Mouse (Mus musculus) fibroblast of lung, adult 2 months (primary cell): ENCODE results near the gene Bcdin3d.

Experiments
- DNase-seq: peaks from one replicate; pipeline ENCODE4 v3.0.0-alpha.2; 2011; ENCODE audit warnings: low read depth

The Bcdin3d gene

GRCm38 (mm10) chr15:99474576-99474926 is at the start of gene Bcdin3d:
Bcdin3d (minus strand) TSS chr15:99474730.
- no peak for DNase-seq

DNA sequence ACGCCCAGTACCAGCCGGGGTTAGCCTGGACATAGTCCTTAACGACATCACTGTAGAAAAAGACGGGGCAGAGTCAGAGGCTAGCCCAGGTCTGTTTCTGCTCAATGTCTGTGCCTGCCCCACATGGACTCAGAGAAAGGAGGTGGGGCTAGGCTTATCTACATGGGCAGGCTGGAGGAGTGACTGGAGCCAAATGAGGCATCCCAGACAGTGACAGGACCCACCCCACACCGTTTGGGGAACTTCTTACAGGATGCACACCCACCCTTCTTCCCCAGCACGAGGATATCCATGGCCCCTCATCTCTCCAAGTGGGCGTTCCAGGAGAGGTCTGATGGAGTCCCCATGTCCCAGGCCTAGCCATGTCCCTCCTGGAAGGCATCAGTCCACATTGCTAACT is 45.8 kb upstream of the Bcdin3d start:
- no peak for DNase-seq

GRCm38 (mm10) chr15:99519626-99520025 is 45.1 kb upstream of the Bcdin3d start:
- DNase-seq: no peak

DNA sequence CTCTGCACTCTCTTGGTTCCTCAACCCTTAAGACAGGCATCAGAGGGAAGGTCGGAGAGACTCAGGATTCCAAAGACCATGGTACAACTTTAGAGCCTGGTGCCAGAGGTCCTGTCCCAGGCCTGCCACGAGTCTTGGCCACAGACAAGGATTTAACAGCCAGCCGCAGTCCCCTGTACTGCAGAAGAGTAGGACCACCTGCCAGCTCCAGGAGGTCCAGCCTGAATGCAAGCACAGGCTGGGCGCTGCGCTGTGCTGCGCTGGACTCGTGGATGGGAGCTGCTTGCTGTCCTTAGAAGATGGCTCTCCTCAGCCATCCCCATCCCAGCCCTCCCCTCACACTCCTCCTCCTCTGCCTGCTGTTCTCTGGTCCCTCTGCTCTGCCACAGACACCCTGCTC is 43.2 kb upstream of the Bcdin3d start:
- no peak for DNase-seq

DNA sequence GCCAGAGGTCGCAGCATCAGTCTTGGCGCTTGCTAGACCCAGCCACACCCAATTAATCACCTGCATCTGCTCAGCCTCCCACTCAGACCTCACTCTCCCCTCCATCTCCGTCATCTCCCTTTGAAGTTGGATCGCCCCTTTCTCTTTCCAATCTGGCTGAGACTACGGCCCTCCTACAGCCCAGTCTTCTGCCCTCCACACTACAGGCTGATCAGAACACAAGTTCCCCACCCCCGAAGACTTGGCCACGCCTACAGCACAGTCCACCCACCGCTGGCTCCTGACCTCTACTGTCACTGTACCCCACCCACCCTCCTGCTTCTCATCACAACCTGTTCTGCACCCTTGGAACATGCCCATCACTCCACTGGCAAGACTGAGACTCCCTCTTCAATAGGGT is 42.2 kb upstream of the Bcdin3d start:
- no peak for DNase-seq

DNA sequence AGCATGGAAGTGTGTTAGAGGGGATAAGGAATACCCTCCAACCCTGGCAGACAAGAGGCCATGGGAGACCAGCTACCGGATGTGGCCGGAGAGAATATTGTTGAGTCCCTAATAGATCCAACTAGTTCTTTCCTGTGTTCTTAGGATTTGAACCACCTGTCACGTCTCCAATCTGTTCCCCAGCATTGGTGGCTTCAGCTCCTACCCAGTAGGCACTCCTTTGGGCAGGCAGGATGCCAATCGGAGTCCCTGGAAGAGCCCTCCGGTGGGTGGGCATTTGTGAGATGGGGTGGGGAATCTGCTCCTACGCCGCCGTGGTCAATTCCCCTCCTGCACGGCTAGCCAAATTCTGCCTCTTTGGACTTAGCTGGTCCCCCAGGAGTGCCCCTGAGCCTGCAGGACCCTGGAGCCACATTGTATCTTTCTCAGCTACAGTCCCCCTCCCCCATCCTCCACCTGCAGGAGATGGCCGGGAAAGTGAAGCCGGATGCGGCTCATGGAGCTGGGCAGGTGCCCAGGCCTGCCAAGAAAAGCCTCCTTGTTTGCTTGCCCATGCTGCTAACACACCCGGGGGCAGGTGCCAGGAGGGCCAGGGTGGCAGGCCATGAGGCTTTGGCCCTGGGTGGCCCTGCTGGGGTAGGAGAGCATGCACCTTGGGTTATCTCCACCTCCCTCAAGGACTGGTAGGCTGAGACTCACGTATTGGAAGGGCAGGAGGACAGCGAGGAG is 37.4 kb upstream of the Bcdin3d start:
- no peak for DNase-seq

GRCm38 (mm10) chr15:99510621-99511020 is 36.1 kb upstream of the Bcdin3d start:
- DNase-seq: peak; percentile 64

DNA sequence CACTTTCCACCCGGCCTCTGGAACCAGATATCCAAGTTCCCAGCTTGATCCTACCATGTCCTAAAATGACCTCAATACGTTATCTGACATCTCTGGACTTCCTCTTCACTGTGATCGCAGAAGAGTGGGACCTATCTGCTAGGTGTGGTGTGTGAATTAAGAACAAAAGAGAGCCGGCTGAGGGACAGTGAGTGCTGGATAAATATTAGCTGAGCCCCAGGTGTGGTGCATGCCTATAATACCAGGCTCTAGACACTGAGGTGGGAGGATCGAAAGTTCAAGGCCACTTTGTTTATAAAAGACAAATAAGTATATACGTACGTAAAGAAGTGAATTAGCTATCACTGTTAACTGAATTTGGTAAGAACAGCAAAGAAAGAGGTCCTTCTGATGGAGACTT is 35.3 kb upstream of the Bcdin3d start:
- DNase-seq: no peak

DNA sequence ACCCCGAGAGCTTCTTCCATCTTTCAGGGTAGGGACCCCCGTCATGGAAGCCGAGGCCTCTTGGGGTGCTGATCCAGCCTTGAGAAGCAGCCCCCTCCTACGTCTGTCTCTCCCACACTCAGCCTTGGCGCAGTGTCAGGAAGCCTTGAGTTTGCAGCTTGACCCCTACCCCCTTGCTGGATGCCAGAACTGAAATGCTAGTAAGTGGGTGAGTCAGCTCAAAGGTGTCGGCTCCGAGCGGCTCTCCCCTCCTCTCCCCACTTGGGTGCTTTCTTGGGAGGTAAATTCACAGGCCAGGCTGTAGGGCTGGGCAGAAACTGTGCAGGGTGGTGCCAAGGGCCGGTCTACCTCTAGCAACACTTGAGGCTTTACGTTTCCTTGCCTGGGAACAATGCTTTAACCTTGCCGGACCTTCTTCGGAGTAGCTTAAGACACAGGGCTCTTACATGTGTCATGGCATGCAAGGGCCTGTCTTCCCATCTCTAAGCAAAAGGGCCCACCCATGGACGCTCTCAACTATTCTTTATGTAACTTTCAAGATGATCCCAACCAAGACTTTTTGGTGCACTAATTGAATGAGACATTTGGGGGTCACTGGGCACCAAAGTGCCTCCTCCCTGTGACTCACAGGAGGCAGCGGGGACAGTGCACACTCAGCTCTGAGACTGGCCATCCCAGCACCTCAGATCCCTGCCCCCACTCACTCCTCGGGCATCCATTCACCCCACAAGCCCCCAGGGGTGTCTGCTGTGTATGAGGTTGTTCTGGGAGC is 31.0 kb upstream of the Bcdin3d start:
- peak; percentile 39 for DNase-seq

DNA sequence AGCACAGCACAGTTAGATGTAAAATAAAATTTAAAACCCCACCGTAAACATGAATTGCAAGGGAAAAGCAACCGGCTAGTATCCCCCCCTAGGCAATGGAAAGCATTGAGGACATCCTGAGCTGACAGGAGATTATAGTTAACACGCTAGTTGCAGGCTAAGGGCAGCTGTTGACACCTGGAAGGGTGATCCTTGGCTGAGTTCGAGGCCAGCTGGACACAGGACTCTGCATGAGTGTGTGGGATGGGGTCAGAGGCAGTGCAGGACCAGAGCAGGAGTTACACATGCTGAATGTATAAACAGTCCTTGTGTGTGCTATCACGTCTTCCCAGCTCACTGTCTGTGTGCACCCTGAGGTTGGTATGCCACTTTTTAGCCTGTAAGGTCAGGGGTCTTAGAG is 28.7 kb upstream of the Bcdin3d start:
- DNase-seq: no peak

DNA sequence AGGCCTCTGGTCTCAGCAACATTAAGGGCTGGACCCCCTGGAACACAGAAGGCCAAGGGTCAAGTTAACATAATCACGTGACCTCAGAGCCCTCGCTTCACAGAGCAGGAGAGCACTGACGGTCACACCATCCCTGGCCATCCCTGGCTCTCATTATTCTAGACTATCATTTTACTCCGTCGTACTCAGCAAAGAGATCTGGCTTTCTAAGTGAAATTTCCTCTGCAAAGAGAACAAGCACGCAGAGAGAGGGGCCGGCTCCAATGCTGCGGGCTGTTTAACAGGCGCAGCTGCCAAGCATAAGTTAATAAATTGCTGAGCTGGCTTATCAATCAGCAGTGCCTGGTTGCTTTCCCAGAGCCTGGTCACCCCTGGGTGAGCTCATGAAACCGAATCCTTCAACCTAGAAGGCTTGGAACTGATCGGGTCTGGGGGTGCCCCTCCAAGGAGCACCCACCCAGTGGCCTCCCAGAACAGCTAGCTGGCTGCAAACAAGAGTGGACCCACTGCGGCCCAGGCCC is 27.8 kb upstream of the Bcdin3d start:
- peak; percentile 31 for DNase-seq

DNA sequence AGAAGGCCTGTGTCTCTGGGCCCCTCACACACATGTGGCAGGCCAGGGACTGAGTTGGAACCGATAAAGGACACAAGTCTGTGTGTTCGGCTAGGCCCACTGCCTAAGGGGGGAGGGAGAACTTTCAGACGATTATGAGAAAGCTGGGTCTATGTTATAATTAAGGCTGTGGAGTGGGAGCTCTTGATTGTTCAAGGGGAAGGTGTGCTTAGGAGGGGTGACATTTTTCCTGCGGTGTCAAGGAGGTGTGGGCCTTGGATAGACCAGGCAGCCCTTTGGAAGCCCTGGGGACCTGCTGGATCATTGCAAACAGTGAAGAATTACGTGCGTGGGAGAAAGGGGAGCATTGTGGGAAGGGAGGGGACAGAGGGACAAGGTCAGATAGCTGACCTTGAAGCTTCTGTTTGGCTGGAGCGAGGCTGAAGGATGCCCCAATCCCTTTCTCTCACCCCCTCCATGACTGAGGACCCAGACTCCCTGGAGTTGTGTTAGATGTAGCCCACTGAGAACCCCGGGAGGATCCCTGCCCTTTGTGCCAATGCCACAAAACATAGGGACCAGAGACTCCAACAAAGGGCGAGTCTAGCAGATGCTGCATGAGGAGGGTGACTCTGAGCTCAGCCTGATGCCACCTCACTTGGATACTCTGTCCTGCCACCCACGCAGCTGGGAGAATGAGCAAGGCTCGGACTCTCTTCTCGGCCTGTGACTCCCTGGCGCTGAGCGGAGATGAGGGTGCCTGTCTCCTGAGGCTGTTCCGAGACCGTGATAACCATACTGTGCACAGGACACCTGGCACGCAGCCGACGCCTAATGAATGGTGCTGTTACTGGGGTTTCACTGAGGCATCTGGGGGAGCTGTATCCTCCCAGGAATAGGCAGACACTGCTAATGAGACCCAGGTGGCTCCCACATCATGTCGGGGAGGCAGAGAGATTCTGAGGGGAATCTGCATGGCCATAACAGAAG is 27.0 kb upstream of the Bcdin3d start:
- no peak for DNase-seq

- no peak for DNase-seq
These were observed 25.8 kb upstream of the Bcdin3d start for GRCm38 (mm10) chr15:99500320-99500719.

- DNase-seq: no peak
These were observed 25.2 kb upstream of the Bcdin3d start for GRCm38 (mm10) chr15:99499726-99500125.

- no peak for DNase-seq
These were observed 24.3 kb upstream of the Bcdin3d start for GRCm38 (mm10) chr15:99498781-99499180.

DNA sequence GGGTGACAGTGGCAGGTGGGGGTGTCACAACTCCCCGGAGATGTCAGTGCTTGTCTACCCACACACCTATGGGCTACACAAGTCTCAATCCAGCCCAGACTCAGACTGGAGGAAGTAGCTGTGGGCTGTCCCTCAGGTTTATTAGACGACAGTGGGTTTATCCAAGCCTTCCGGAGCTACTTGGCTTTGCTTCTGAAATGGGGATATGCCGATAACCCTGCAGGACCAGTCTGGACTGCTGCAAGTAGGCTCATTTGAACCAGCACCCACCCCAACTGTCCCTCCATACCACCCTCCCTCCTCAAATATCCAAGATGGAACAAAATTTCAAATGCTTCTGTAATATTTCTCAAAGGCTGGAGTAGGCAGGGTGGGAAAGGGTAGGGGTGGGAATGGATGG is 23.8 kb upstream of the Bcdin3d start:
- DNase-seq: no peak

DNA sequence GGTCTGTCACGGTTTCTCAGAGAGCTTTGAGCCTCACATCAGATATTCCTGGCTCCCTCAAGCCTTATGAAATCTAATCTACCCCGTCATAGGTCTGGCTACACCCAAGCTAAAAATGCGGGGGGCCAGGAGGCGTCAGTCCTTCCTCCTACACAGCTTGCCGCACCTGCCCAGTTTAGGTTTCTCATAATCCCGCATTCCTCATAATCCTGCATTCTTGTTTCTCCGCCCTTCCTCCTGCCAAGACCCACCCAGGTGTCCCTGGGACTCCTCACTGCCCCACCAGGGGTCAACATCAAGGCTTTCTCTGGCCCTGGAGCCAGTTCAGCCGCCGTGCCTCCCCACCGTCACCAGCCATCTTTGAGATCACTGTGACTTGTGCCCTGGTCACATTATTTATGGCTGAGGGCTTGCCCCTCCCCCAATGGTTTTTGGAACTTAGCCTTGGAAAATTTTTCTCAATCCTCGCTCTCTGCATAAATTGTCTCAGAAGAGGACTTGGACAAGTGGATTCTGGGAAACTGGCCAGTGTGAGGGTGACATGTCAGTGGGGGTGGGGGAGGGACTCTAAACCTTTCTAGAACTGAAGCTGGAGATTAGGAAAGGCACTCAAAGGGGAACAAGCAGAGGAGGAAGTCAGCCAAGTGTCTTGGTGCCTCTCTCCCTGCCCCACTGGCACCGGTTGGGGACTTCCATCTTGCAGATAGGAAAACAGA is 23.2 kb upstream of the Bcdin3d start:
- DNase-seq: peak; percentile 44

DNA sequence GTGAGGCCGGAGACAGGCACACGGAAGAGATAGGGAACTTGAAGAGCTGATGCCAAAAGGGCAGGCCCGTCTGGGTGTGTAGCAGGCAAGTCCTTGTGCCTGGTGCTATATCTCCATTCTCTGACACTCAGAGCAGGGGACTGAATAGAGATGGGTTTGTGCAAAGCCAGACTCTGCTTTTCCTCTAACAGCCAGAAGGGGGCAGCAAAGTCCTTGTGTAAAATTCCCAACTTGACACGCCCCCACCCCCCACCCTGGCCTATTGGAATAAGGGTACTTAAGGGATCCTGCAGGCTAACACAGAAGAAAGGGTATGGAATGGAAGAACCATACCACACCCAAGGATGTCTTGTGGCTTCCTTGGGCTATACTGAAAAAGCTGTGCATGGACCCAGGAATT is 22.5 kb upstream of the Bcdin3d start:
- DNase-seq: peak; percentile 36

DNA sequence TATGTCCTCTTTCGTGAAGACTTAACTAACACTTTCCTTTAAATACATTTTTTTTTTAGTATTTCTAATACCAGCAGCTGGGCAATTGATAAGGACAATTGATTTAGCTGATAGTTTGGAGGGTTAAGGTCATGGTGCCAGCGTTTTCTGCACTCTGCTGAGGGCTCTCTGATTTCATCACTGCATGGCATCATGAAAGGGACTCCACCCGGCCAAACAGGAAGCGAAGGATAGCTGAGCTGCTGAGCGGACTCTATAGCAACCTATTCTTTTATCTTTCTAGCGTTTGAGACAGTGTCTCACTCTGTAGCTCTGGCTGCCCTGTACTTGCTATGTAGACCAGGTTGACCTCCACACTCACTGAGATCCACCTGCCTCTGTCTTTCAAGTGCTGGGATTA is 10.2 kb upstream of the Bcdin3d start:
- no peak for DNase-seq

GRCm38 (mm10) chr15:99475814-99476213 is 1.3 kb upstream of the Bcdin3d start:
- DNase-seq: no peak

DNA sequence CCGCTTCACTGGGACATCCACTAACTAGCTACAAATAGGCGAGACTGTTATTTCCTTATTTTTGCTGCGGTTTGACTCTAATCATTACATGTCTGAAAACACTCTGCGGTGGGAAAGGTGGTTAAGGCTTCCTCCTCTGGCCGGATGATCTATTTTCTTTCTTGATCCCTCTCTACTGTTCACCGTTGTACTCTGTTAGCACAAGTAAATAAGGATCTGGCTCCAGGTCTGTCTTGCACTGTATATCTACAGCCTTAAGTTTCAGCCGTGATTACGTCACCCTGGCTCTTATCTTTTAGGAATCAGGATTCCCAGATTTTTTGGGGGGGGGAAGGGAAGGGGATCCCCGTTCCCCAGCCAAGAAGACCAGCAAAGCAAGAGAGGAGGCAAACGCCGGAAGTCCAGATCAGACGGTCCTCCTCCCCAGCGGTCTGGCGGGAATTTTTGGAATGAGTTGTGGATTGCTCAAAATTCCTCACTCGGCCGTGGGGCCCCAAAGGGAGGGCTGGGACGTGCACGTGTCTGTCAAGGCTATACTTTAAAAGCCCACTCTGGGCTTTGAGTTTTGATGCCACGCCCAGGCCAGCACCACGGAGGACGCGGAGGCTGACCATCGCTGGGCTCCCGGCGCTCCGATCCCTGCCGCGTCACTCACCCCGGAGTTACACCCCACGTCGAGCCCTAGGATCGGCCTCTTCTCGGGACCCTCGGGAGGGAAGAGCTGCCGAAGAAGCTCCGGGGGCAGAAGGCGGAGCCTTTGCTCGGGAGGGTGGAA is 542 bp downstream of the Bcdin3d start:
- DNase-seq: peak; percentile 64
